Mouse (Mus musculus): ENCODE measurements around the gene Fam163b.

The Fam163b gene

DNA sequence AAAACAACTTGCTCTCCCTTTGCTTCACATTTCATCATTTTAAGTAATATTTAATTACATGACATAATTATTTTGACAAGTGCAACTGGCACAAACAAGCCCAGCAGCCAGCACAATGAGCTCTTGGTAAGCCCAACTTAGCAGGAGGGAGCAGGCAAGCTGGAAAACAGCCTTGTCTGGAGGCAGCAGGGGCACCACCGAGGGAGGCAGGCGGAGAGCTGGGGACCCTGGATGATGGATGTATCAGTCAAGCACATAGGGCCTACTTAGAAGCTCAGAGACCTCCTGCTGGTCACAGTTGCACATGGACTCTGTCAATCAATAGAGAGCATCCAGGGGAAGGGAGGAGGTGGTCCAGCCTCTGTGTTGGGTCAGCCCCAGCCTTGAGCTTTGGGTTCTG is 74.3 kb downstream of the Fam163b start:
- H3K27me3 ChIP-seq (ENCODE audit: control insufficient read depth, insufficient read depth, low read length, poor library complexity, severe bottlenecking), result no peaks in the 10 kb centered on the region
- H3K36me3 ChIP-seq (ENCODE audit: control insufficient read depth, insufficient read depth, low read length, poor library complexity, severe bottlenecking), result no peaks in the 10 kb centered on the region
- DNase-seq (ENCODE audit: low read depth, low spot score), result no peak

DNA sequence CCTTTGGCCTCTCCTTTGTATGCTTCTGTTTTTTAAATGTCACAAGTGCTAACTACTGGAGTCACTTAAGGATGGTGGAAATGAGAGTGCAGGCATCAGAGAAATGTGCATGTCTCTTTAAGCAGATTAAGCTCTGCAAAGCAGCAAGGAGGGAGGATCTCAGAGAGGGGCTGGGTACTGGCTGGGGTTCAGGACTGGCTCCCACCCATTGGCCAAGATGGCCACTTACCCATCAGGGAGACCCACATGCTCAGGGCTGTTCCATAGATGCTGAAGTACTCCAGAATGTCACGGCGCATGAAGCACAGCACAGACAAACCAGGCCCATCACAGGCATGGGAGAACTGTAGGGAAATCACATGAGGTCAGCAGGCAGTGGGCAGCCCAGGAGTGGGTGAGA is 75.2 kb downstream of the Fam163b start:
- Histone ChIP-seq H3K36me3 (ENCODE audit: control insufficient read depth, insufficient read depth, low read length, poor library complexity, severe bottlenecking) (no peaks in the 10 kb centered on the region), H3K27me3 (ENCODE audit: control insufficient read depth, insufficient read depth, low read length, poor library complexity, severe bottlenecking) (no peaks in the 10 kb centered on the region)
- no peak for DNase-seq (ENCODE audit: low read depth, low spot score)
